Mouse (Mus musculus) liver, embryonic 13.5 days (tissue): ENCODE data around the gene H2-T24. TPM values are rescaled to one million over a fixed set of nuclear protein-coding genes. Genes with fewer than 3 reads are reported as not detected.
"Not testable (repeated sequence)": the region's sequence is repeated elsewhere in the genome, so short reads cannot be mapped to it uniquely, and the experiment has no call there.

Experiments used
- ATAC-seq: fragments of 200-750 bp; cut with Nextera tagmentation; 2 replicates; pipeline ENCODE4 v1.8.0; 2017; ENCODE audit warnings: low read depth, mild to moderate bottlenecking, moderate number of reproducible peaks, moderate library complexity
- DNase-seq: peaks from one replicate; pipeline ENCODE4 v3.0.0; 2022
- H3K27ac ChIP-seq: fragments of 300-500 bp; sonication (generic); 2 replicates; pipeline ENCODE4 v1.5.1; 2015; ENCODE audit warnings: moderate library complexity, mild to moderate bottlenecking, inconsistent platforms
- H3K27me3 ChIP-seq: fragments of 300-500 bp; sonication (generic); 2 replicates; pipeline ENCODE4 v1.6.1; 2015; ENCODE audit warnings: mild to moderate bottlenecking, inconsistent platforms
- H3K36me3 ChIP-seq: fragments of 300-500 bp; sonication (generic); 2 replicates; pipeline ENCODE4 v1.6.1; 2015; ENCODE audit warnings: mild to moderate bottlenecking, inconsistent platforms
- H3K4me1 ChIP-seq: fragments of 300-500 bp; sonication (generic); replicated peaks from 2 replicates; pipeline ENCODE4 v1.6.1; 2015; ENCODE audit warnings: inconsistent platforms
- H3K4me2 ChIP-seq: fragments of 300-500 bp; sonication (generic); 2 replicates; pipeline ENCODE4 v1.6.1; 2015; ENCODE audit warnings: inconsistent platforms, mild to moderate bottlenecking, moderate library complexity
- H3K4me3 ChIP-seq: fragments of 300-500 bp; sonication (generic); replicated peaks from 2 replicates; pipeline ENCODE4 v1.5.1; 2015; ENCODE audit warnings: mild to moderate bottlenecking, inconsistent platforms
- H3K9ac ChIP-seq: fragments of 300-500 bp; sonication (generic); 2 replicates; pipeline ENCODE4 v1.6.1; 2015; ENCODE audit warnings: mild to moderate bottlenecking, inconsistent platforms
- H3K9me3 ChIP-seq: fragments of 300-500 bp; sonication (generic); replicated peaks from 2 replicates; pipeline ENCODE4 v1.6.1; 2016; ENCODE audit warnings: inconsistent platforms
- WGBS: fragments of 180-500 bp; shearing (Covaris S2); methylation state at CpG from one replicate; pipeline ENCODE4 v1.1.7; 2015; ENCODE audit not compliant: insufficient replicate concordance; 5-methylcytosine and 5-hydroxymethylcytosine counted together
- polyA plus RNA-seq: library from polyadenylated mRNA; unstranded; fragments of >200 nt; fragmentation: Nextera tagmentation; extraction: Ambion mirVana; gene quantifications from 2 replicates; pipeline ENCODE4 v1.2.1, GENCODE M21; 2015

H2-T24 gene
- polyA plus RNA-seq: 5.2 and 5.7 TPM in 2 replicates

GRCm38 (mm10) chr17:36020191-36021073, at the start of gene H2-T24:
Gene H2-T24 (minus strand): TSS chr17:36020560.
- Histone ChIP-seq H3K9me3 (no peaks in the 10 kb centered on the region), H3K4me2 (peak within 1 kb of the TSS; percentile 66), H3K36me3 (peaks cover 33% of the 10 kb centered on the region), H3K9ac (peak within 1 kb of the TSS; percentile 73), H3K27me3 (no peaks in the 10 kb centered on the region), H3K4me1 (peaks cover 91% of the 10 kb centered on the region), H3K4me3 (peak within 1 kb of the TSS; percentile 62), H3K27ac (peak within 1 kb of the TSS; percentile 93)
- DNase-seq (peak; percentile 82), ATAC-seq (peak; percentile 83)
- 15% methylated on average over 15 of the region's 15 CpGs for WGBS

- 9% methylated on average over 2 of the region's 2 CpGs for WGBS
- no peaks in the 10 kb centered on the region for H3K36me3 ChIP-seq
- no peak overlapping the region for H3K27ac ChIP-seq
- H3K4me1 ChIP-seq: no peaks in the 10 kb centered on the region
- H3K9me3 ChIP-seq: no peaks in the 10 kb centered on the region
- DNase-seq (peak; percentile 74), ATAC-seq (no peak)
- H3K9ac ChIP-seq: no peak overlapping the region
- H3K27me3 ChIP-seq: no peaks in the 10 kb centered on the region
- H3K4me2 ChIP-seq: no peak overlapping the region
- H3K4me3 ChIP-seq: no peak overlapping the region
Observed at GRCm38 (mm10) chr17:36060829-36061228, 40.5 kb upstream of the H2-T24 start.

GRCm38 (mm10) chr17:36058362-36058761, 38.0 kb upstream of the H2-T24 start, which contains the start of gene Gm11127:
Gene Gm11127 (minus strand): TSS chr17:36058371.
- ATAC-seq, H3K9me3 ChIP-seq, H3K36me3 ChIP-seq, H3K4me1 ChIP-seq, H3K4me2 ChIP-seq, H3K9ac ChIP-seq, H3K27ac ChIP-seq, DNase-seq, H3K4me3 ChIP-seq, H3K27me3 ChIP-seq: not testable (repeated sequence)
- WGBS: 33% methylated on average over 1 of the region's 1 CpGs

- not testable (repeated sequence) for H3K36me3 ChIP-seq, DNase-seq, H3K9me3 ChIP-seq, H3K4me3 ChIP-seq, H3K27ac ChIP-seq, H3K4me1 ChIP-seq, ATAC-seq, H3K9ac ChIP-seq, H3K4me2 ChIP-seq, H3K27me3 ChIP-seq
- WGBS: 80% methylated on average over 24 of the region's 25 CpGs
Observed at GRCm38 (mm10) chr17:36057927-36058326, 37.6 kb upstream of the H2-T24 start.

GRCm38 (mm10) chr17:36043286-36043685, 22.9 kb upstream of the H2-T24 start:
- H3K4me3 ChIP-seq: peak overlapping the region; percentile 64
- H3K9ac ChIP-seq: peak overlapping the region; percentile 69
- no peak overlapping the region for H3K27ac ChIP-seq
- H3K9me3 ChIP-seq: no peaks in the 10 kb centered on the region
- H3K27me3 ChIP-seq: no peaks in the 10 kb centered on the region
- no peak for ATAC-seq
- no peaks in the 10 kb centered on the region for H3K36me3 ChIP-seq
- H3K4me2 ChIP-seq: peak overlapping the region; percentile 83
- DNase-seq: no peak
- 67% methylated on average over 3 of the region's 3 CpGs for WGBS
- H3K4me1 ChIP-seq: peaks cover 17% of the 10 kb centered on the region

GRCm38 (mm10) chr17:36042610-36043169, 22.3 kb upstream of the H2-T24 start, which contains the start of the genes H2-T22 and Gm6034:
Gene H2-T22 (minus strand): TSS chr17:36042747.
Gene Gm6034 (plus strand): TSS chr17:36042961.
- H3K36me3 ChIP-seq, H3K27me3 ChIP-seq, H3K9me3 ChIP-seq: not testable (repeated sequence)
- H3K9ac ChIP-seq: peak within 1 kb of the TSS; percentile 69
- peak; percentile 66 for DNase-seq
- H3K4me3 ChIP-seq: peak within 1 kb of the TSS; percentile 64
- H3K4me1 ChIP-seq: peaks cover 17% of the 10 kb centered on the region
- ATAC-seq: peak; percentile 91
- peak within 1 kb of the TSS; percentile 62; the same call in 1 of the 2 replicates for H3K27ac ChIP-seq
- 1% methylated on average over 12 of the region's 12 CpGs for WGBS
- H3K4me2 ChIP-seq: peak within 1 kb of the TSS; percentile 83

- H3K27me3 ChIP-seq, H3K9me3 ChIP-seq, H3K36me3 ChIP-seq, H3K27ac ChIP-seq, DNase-seq: not testable (repeated sequence)
- H3K9ac ChIP-seq: peak overlapping the region; percentile 67
- H3K4me1 ChIP-seq: peaks cover 17% of the 10 kb centered on the region
- WGBS: 2% methylated on average over 19 of the region's 19 CpGs
- peak; percentile 62 for ATAC-seq
- peak overlapping the region; percentile 83 for H3K4me2 ChIP-seq
- H3K4me3 ChIP-seq: peak overlapping the region; percentile 64
Observed at GRCm38 (mm10) chr17:36042055-36042454, 21.7 kb upstream of the H2-T24 start.

- H3K4me2 ChIP-seq, DNase-seq, H3K9me3 ChIP-seq, H3K27ac ChIP-seq, H3K27me3 ChIP-seq, ATAC-seq, H3K9ac ChIP-seq, H3K36me3 ChIP-seq, H3K4me3 ChIP-seq: not testable (repeated sequence)
- H3K4me1 ChIP-seq: peaks cover 17% of the 10 kb centered on the region
- WGBS: 66% methylated on average over 2 of the region's 2 CpGs
Observed at GRCm38 (mm10) chr17:36040604-36041003, 20.2 kb upstream of the H2-T24 start.

GRCm38 (mm10) chr17:36036126-36036525, 15.8 kb upstream of the H2-T24 start:
- not testable (repeated sequence) for H3K27me3 ChIP-seq, H3K4me2 ChIP-seq, ATAC-seq, H3K4me3 ChIP-seq, H3K9me3 ChIP-seq, H3K36me3 ChIP-seq, H3K9ac ChIP-seq, H3K27ac ChIP-seq, DNase-seq
- H3K4me1 ChIP-seq: peaks cover 11% of the 10 kb centered on the region
- 77% methylated on average over 13 of the region's 13 CpGs for WGBS

GRCm38 (mm10) chr17:36035010-36035638, 14.8 kb upstream of the H2-T24 start:
- ATAC-seq (peak; percentile 59), DNase-seq (peak; percentile 50)
- not testable (repeated sequence) for H3K27ac ChIP-seq, H3K36me3 ChIP-seq, H3K4me2 ChIP-seq, H3K27me3 ChIP-seq, H3K9ac ChIP-seq, H3K4me3 ChIP-seq, H3K9me3 ChIP-seq
- WGBS: 25% methylated on average over 3 of the region's 3 CpGs
- peaks cover 20% of the 10 kb centered on the region for H3K4me1 ChIP-seq

- not testable (repeated sequence) for H3K27ac ChIP-seq, H3K27me3 ChIP-seq, H3K36me3 ChIP-seq, H3K9me3 ChIP-seq, H3K4me3 ChIP-seq, DNase-seq, H3K4me2 ChIP-seq, H3K9ac ChIP-seq
- WGBS: 61% methylated on average over 3 of the region's 3 CpGs
- ATAC-seq: 0 out of 2 replicates have a peak, but pooled peaks have one; percentile 14
- peaks cover 24% of the 10 kb centered on the region for H3K4me1 ChIP-seq
Observed at GRCm38 (mm10) chr17:36034524-36034923, 14.2 kb upstream of the H2-T24 start.
